Mouse (Mus musculus) intestine, embryonic 15.5 days (tissue): ENCODE measurements around the gene Hes1. TPM values are rescaled to one million over a fixed set of nuclear protein-coding genes. Genes with fewer than 3 reads are reported as not detected.
"Not testable (repeated sequence)": the region's sequence is repeated elsewhere in the genome, so short reads cannot be mapped to it uniquely, and the experiment has no call there.

ENCODE experiments used
- ATAC-seq: fragments of 200-750 bp; cut with Nextera tagmentation; 2 replicates; pipeline ENCODE4 v1.8.0; 2017; ENCODE audit warnings: moderate TSS enrichment, moderate library complexity
- H3K27ac ChIP-seq: fragments of 300-500 bp; sonication (generic); 2 replicates; pipeline ENCODE4 v1.5.1; 2015; ENCODE audit warnings: mild to moderate bottlenecking, inconsistent platforms
- H3K27me3 ChIP-seq: fragments of 300-500 bp; sonication (generic); replicated peaks from 2 replicates; pipeline ENCODE4 v1.6.1; 2015; ENCODE audit warnings: inconsistent platforms
- H3K36me3 ChIP-seq: fragments of 300-500 bp; sonication (generic); 2 replicates; pipeline ENCODE4 v1.6.1; 2015; ENCODE audit warnings: inconsistent platforms
- H3K4me1 ChIP-seq: fragments of 300-500 bp; sonication (generic); replicated peaks from 2 replicates; pipeline ENCODE4 v1.6.1; 2015; ENCODE audit warnings: inconsistent platforms
- H3K4me2 ChIP-seq: fragments of 300-500 bp; sonication (generic); replicated peaks from 2 replicates; pipeline ENCODE4 v1.6.1; 2015; ENCODE audit warnings: mild to moderate bottlenecking, inconsistent platforms
- H3K4me3 ChIP-seq: fragments of 300-500 bp; sonication (generic); replicated peaks from 2 replicates; pipeline ENCODE4 v1.5.1; 2015; ENCODE audit warnings: inconsistent platforms
- H3K9ac ChIP-seq: fragments of 300-500 bp; sonication (generic); 2 replicates; pipeline ENCODE4 v1.6.1; 2015; ENCODE audit warnings: inconsistent platforms
- H3K9me3 ChIP-seq: fragments of 300-500 bp; sonication (generic); 2 replicates; pipeline ENCODE4 v1.6.1; 2016; ENCODE audit warnings: inconsistent platforms
- WGBS: fragments of 180-500 bp; shearing (Covaris S2); methylation state at CpG from one replicate; pipeline ENCODE4 v1.1.7; 2015; 5-methylcytosine and 5-hydroxymethylcytosine counted together
- polyA plus RNA-seq: library from polyadenylated mRNA; unstranded; fragments of >200 nt; fragmentation: Nextera tagmentation; extraction: Ambion mirVana; gene quantifications from 2 replicates; pipeline ENCODE4 v1.2.1, GENCODE M21; 2015

The Hes1 gene
- polyA plus RNA-seq, 1 experiment from 2014 or later: 67.4 TPM

DNA sequence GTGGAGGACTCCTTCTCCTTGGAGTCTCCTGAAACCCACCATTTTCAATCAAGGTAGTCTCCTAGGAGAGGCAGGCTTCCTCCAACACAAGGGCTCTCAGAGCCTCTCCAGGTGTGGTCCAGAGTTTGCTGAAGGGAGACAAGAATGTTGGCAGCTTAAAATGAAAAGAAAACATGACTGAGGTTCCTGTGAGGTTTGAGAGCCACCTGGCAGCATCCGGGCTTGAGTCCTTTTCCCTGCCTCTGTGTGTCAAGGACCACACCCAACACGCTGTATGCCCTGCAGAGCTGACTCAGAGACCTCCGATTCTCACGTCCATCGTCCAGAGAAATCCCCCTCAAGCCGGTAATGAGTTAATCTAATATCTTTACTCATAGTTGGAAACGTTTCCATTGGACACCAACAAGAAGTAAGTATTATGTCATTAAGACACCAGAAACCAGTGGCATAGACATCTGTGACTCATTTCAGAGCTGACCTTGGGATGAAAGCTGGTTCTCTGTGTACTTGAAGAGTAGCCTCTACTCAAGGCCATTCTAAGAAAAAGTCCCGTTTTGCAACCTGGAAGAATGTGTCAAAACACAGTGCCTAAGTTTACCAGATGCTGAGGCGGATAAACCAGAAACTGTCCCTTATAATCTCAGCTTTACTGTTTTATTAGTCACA is 26.1 kb downstream of the Hes1 start:
- Histone ChIP-seq H3K36me3 (no peaks in the 10 kb centered on the region), H3K27ac (no peak overlapping the region), H3K4me1 (no peaks in the 10 kb centered on the region; the same call in 1 of the 2 replicates), H3K27me3 (no peaks in the 10 kb centered on the region), H3K9me3 (no peaks in the 10 kb centered on the region), H3K4me2 (no peak overlapping the region), H3K9ac (no peak overlapping the region), H3K4me3 (no peak overlapping the region)
- no peak for ATAC-seq
- WGBS: 78% methylated on average over 9 of the region's 9 CpGs

- H3K4me1 ChIP-seq: 0 out of 2 replicates have a peak, but pooled peaks cover 10% of the 10 kb centered on the region
- H3K4me2 ChIP-seq: no peak overlapping the region
- H3K9me3 ChIP-seq: no peaks in the 10 kb centered on the region
- no peaks in the 10 kb centered on the region for H3K27me3 ChIP-seq
- H3K9ac ChIP-seq: no peak overlapping the region
- H3K36me3 ChIP-seq: no peaks in the 10 kb centered on the region
- H3K4me3 ChIP-seq: no peak overlapping the region
- 55% methylated on average over 3 of the region's 3 CpGs for WGBS
- H3K27ac ChIP-seq: peak overlapping the region; percentile 74
- ATAC-seq: no peak; the same call in 1 of the 2 replicates
Observed at GRCm38 (mm10) chr16:30096050-30096449, 31.9 kb downstream of the Hes1 start.

DNA sequence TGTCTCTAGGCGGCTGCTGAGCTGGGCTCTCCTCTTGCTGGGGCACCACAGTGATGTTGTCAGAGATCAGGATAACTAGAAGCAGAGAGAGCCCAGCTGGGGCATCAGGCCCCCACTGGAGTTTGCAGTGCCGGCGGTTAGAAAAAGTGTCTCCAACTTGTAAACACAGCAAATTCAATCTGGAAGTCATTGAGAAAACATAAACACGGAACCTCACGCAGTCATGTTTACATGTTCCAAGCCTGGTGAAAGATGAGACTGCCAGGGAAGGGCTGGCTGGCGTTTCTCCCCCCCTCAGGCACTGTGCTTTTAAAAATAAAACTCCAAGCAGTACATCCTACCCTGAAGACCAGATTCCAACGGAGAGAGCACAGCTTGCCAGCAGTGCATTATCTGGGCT is 32.3 kb downstream of the Hes1 start:
- H3K4me1 ChIP-seq: 0 out of 2 replicates have a peak, but pooled peaks cover 10% of the 10 kb centered on the region
- no peaks in the 10 kb centered on the region for H3K9me3 ChIP-seq
- peak; percentile 63 for ATAC-seq
- no peaks in the 10 kb centered on the region for H3K36me3 ChIP-seq
- H3K9ac ChIP-seq: no peak overlapping the region
- no peaks in the 10 kb centered on the region for H3K27me3 ChIP-seq
- H3K27ac ChIP-seq: peak overlapping the region; percentile 74
- peak overlapping the region; percentile 24; the same call in 1 of the 2 replicates for H3K4me2 ChIP-seq
- H3K4me3 ChIP-seq: no peak overlapping the region
- 20% methylated on average over 7 of the region's 7 CpGs for WGBS

DNA sequence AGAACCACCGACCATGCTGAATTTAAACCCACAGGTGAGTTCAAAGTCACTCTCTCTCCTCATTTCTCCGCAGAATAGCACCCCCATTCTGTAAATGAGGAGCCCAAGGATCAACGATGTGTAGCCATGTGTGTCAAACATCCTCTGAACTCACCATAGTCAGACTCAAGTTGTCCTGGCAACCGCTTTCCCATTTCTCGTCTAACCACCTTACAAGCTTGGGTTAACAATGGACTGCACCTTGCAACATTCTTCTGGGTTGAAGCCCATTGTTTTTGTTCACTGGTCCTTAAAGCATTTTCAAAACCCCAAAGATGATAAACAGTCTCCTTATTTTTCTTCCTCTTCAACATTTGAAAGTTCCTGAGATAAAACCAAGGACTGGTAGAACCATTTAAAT is 34.9 kb downstream of the Hes1 start:
- H3K9ac ChIP-seq: no peak overlapping the region
- H3K4me1 ChIP-seq: peaks cover 20% of the 10 kb centered on the region
- H3K4me2 ChIP-seq: no peak overlapping the region
- ATAC-seq: no peak
- no peak overlapping the region for H3K4me3 ChIP-seq
- H3K27me3 ChIP-seq: no peaks in the 10 kb centered on the region
- H3K27ac ChIP-seq: no peak overlapping the region
- WGBS: 87% methylated on average over 5 of the region's 5 CpGs
- H3K9me3 ChIP-seq: no peaks in the 10 kb centered on the region
- H3K36me3 ChIP-seq: no peaks in the 10 kb centered on the region

DNA sequence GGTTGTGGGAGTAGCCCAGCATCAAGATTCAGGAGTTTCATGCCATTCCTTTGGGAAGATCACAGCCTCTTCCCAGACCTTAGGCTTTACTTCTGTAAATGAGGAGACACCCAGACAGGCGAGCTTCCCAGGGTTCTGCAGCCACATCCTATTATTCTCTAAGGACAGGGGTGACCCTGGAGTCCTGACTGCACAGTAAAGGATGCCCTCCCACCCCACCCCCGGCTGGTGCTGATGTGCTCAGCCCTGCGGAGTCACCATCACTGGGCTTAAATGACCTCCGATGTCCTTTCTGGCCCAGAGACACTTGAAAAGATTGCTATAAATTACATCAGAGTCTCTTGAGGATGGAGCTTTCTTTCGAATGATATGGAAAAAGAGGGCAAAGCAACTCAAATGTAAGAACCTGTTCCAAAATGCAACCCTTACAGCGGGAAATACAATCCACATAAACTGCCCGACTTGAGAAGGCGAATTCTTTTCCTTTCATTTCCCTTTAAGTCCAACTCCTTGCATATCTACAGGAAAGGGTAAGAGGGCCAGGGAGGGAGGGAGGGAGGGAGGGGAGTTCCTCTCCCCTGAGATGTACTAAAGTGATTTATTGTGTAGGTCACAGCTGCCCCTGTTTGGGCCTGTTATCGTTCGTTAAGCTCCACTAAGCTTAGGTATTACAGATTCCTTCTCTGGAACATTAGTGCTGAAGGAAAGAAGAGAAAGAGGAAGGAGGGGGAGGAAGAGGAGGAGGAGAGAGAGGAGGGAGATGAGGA is 38.1 kb downstream of the Hes1 start:
- H3K4me2 ChIP-seq: 0 out of 2 replicates have a peak overlapping the region, but pooled peaks have one; percentile 24
- H3K4me3 ChIP-seq: no peak overlapping the region
- no peaks in the 10 kb centered on the region for H3K36me3 ChIP-seq
- H3K9ac ChIP-seq: no peak overlapping the region
- no peaks in the 10 kb centered on the region for H3K27me3 ChIP-seq
- 24% methylated on average over 10 of the region's 10 CpGs for WGBS
- no peaks in the 10 kb centered on the region for H3K9me3 ChIP-seq
- H3K4me1 ChIP-seq: peaks cover 11% of the 10 kb centered on the region
- ATAC-seq: peak; percentile 38; the same call in 1 of the 2 replicates
- H3K27ac ChIP-seq: no peak overlapping the region

DNA sequence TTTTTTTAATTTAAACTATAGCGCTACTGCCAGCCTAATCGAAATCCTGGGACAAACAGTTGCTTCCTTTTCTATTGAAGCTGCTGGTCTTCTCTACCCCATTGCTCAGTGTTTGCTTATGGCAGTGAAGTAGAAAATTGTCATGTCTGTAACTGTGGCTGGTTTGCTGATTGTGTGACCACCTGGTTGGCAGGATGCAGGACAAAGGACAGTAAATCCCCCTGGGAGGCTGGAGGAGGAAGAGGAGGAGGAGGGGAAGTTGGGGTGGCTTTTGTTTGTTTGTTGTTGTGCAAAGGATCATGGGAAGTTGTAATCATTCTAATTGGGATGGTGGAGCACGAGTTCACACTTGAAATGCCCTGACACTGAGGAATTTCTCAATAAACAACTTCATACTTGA is 38.8 kb downstream of the Hes1 start:
- no peak overlapping the region for H3K9ac ChIP-seq
- ATAC-seq: peak; percentile 34; the same call in 1 of the 2 replicates
- no peaks in the 10 kb centered on the region for H3K9me3 ChIP-seq
- no peak overlapping the region for H3K4me2 ChIP-seq
- no peaks in the 10 kb centered on the region for H3K36me3 ChIP-seq
- no peak overlapping the region for H3K27ac ChIP-seq
- H3K27me3 ChIP-seq: no peaks in the 10 kb centered on the region
- WGBS: 22% methylated on average over 3 of the region's 3 CpGs
- H3K4me1 ChIP-seq: peaks cover 11% of the 10 kb centered on the region
- no peak overlapping the region for H3K4me3 ChIP-seq

GRCm38 (mm10) chr16:30103495-30103894 is 39.3 kb downstream of the Hes1 start:
- Histone ChIP-seq H3K9ac (no peak overlapping the region), H3K9me3 (no peaks in the 10 kb centered on the region), H3K27ac (no peak overlapping the region), H3K4me2 (no peak overlapping the region), H3K36me3 (no peaks in the 10 kb centered on the region), H3K27me3 (no peaks in the 10 kb centered on the region), H3K4me1 (peaks cover 11% of the 10 kb centered on the region), H3K4me3 (no peak overlapping the region)
- WGBS: 44% methylated on average over 6 of the region's 6 CpGs
- ATAC-seq: peak; percentile 15; the same call in 1 of the 2 replicates

- no peak overlapping the region for H3K27ac ChIP-seq
- H3K4me3 ChIP-seq: no peak overlapping the region
- H3K4me1 ChIP-seq: peaks cover 11% of the 10 kb centered on the region
- H3K27me3 ChIP-seq: no peaks in the 10 kb centered on the region
- no peaks in the 10 kb centered on the region for H3K36me3 ChIP-seq
- no peak overlapping the region for H3K4me2 ChIP-seq
- 90% methylated on average over 3 of the region's 3 CpGs for whole genome bisulfite sequencing
- H3K9me3 ChIP-seq: no peaks in the 10 kb centered on the region
- ATAC-seq: no peak
- no peak overlapping the region for H3K9ac ChIP-seq
Observed at GRCm38 (mm10) chr16:30104363-30104762, 40.2 kb downstream of the Hes1 start.

DNA sequence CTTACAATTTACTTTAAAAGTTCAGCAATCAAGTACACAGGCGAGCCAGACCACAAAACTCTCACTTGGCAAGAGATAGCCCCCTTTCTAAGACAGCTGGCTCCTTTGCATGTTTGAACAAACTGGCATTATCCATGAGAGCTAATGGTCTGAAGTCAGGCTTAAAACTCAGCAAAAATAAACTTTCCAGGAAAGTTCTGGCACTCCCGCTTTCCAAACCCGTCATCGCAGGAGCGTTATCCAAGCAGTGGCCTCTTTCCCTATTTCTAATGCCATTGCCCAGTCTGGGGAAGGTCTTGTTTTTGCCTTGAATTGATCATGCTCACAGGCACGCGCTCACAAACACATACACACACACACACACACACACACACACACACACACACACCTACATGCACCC is 41.3 kb downstream of the Hes1 start:
- Histone ChIP-seq H3K36me3 (no peaks in the 10 kb centered on the region), H3K4me1 (peaks cover 11% of the 10 kb centered on the region), H3K4me3 (no peak overlapping the region), H3K9me3 (no peaks in the 10 kb centered on the region), H3K27me3 (no peaks in the 10 kb centered on the region), H3K4me2 (no peak overlapping the region), H3K27ac (no peak overlapping the region), H3K9ac (no peak overlapping the region)
- 85% methylated on average over 7 of the region's 7 CpGs for WGBS
- ATAC-seq: no peak

DNA sequence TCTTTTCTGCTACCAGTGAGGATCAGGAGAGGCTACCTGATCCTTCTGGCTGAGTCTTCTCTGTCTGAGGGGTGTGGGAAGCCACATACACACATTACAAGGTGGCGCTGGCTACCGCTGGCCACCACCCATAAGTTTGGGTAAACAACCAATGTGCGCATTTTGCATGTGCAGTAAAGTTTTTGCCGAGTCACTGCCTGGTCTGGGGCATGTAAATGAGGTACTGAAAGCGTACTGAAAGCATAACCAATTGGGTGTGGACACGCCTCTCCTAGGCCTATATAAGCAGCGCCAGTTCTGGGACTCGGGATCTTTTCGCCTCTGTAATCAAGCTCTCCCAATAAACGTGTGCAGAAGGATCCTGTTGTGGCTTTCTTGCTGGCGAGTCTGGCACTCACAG is 44.0 kb downstream of the Hes1 start:
- 87% methylated on average over 11 of the region's 11 CpGs for WGBS
- not testable (repeated sequence) for H3K36me3 ChIP-seq, ATAC-seq

GRCm38 (mm10) chr16:30110466-30110865 is 46.3 kb downstream of the Hes1 start:
- H3K27ac ChIP-seq: no peak overlapping the region
- H3K9me3 ChIP-seq: no peaks in the 10 kb centered on the region
- 88% methylated on average over 3 of the region's 3 CpGs for WGBS
- H3K4me3 ChIP-seq: no peak overlapping the region
- H3K4me1 ChIP-seq: peaks cover 11% of the 10 kb centered on the region
- ATAC-seq: no peak
- H3K27me3 ChIP-seq: no peaks in the 10 kb centered on the region
- H3K9ac ChIP-seq: no peak overlapping the region
- H3K36me3 ChIP-seq: no peaks in the 10 kb centered on the region
- H3K4me2 ChIP-seq: no peak overlapping the region

More for the DNA sequence above, 44.0 kb downstream of the Hes1 start:
- H3K27me3 ChIP-seq, H3K27ac ChIP-seq, H3K4me1 ChIP-seq, H3K4me2 ChIP-seq, H3K9me3 ChIP-seq, H3K9ac ChIP-seq, H3K4me3 ChIP-seq: not testable (repeated sequence)

GRCm38 (mm10) chr16:30111069-30111468 is 46.9 kb downstream of the Hes1 start:
- H3K36me3 ChIP-seq: no peaks in the 10 kb centered on the region
- H3K27me3 ChIP-seq: no peaks in the 10 kb centered on the region
- peaks cover 11% of the 10 kb centered on the region for H3K4me1 ChIP-seq
- H3K4me2 ChIP-seq: no peak overlapping the region
- no peak for ATAC-seq
- H3K9me3 ChIP-seq: no peaks in the 10 kb centered on the region
- H3K27ac ChIP-seq: no peak overlapping the region
- no peak overlapping the region for H3K4me3 ChIP-seq
- no peak overlapping the region for H3K9ac ChIP-seq
